In the genomic region with DNA sequence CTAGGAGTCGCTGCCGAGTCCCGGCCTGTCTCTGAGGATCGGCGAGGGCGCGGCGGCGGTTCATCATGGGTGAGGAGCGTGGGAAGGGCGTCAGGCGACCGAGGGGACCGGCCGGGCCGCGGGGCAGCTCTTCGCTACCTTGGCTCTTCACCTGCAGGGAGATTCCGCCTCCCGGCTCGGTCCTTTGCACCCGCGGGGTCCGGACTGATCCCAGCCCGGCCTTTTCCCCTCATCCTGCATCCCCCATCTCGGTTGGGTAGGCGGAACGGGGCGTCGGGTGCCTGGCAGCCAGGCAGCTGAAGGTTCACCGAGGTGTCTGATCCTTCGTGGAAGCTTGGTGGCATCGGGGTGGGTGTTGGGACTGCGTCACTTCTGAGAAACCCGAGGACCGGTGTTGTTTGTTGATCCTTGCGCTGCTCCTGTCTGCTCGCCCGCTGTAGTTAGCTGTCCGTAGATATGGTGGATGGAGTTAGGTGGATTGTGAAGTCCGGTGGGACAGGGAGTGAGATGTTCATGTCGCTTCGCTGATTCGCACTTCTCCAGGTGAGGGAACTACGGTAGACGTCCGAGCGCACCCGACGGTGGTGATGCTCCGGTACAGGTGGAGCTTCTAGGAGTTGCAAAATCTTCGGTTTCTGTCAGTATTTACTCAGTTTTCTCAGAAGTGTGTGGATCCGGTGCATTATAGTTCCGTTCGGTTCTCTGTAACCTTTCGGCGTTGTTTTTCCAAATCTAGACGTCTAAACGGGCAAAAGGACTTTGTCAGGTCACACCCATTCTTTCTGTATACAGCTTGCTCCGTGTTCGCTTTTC, we compare ENCODE assay signal across 8 mouse cellular contexts. TPM values are rescaled to one million over a fixed set of nuclear protein-coding genes. Genes with fewer than 3 reads are reported as not detected.
A peak's percentile ranks its signal among the peaks of the same experiment; 100 is the strongest.
DNase-seq lines count a peak whose midpoint lies in the region; ATAC-seq and TF ChIP-seq lines count a peak whose summit lies in the region.

No protein-coding gene starts in this region.

- intact Hi-C loops in left cerebral cortex, adult 2 months (cut with DNase I): loop anchor here (2.0 to 5.0 kb wide), 3 partner anchors 109 to 353 kb away; a partner anchor contains a TSS

- peak overlapping the region; percentile 95 for H3K9ac ChIP-seq in forebrain, embryonic 13.5 days
- peak overlapping the region; percentile 91 for H3K9ac ChIP-seq in liver, embryonic 12.5 days

- TF ChIP-seq CTCF in left cerebral cortex, adult 2 months (IDR thresholded peaks at IDR 0.05): no peak; the same call in 1 of the 2 replicates
- TF ChIP-seq CTCF in small intestine, adult 2 months (IDR thresholded peaks at IDR 0.05; ENCODE audit: extremely low read depth, insufficient read length, insufficient replicate concordance, low read depth, low read length): no peak

- peak overlapping the region; percentile 95 for H3K4me2 ChIP-seq in forebrain, embryonic 13.5 days
- peak overlapping the region; percentile 92 for H3K4me2 ChIP-seq in liver, embryonic 12.5 days

- no peak; the same call in 1 of the 2 replicates for ATAC-seq in forebrain, embryonic 13.5 days
- ATAC-seq in liver, embryonic 12.5 days: peak; percentile 25

- 0 out of 2 replicates have a peak, but pooled peaks cover 5% of the 10 kb centered on the region for H3K36me3 ChIP-seq in forebrain, embryonic 13.5 days (ENCODE audit: poor library complexity, severe bottlenecking)
- H3K36me3 ChIP-seq in liver, embryonic 12.5 days: peaks cover 16% of the 10 kb centered on the region
- H3K36me3 ChIP-seq in small intestine, adult 2 months (ENCODE audit: control insufficient read depth, insufficient read depth, low read length): peaks cover 8% of the 10 kb centered on the region; the same call in 1 of the 2 replicates

- peak overlapping the region; percentile 98 for H3K4me3 ChIP-seq in left cerebral cortex, adult 2 months
- peak overlapping the region; percentile 98 for H3K4me3 ChIP-seq in forebrain, embryonic 13.5 days
- H3K4me3 ChIP-seq in liver, embryonic 12.5 days: peak overlapping the region; percentile 77
- H3K4me3 ChIP-seq in small intestine, adult 2 months (ENCODE audit: low read depth, low read length): peak overlapping the region; percentile 84

- no peaks in the 10 kb centered on the region for H3K27me3 ChIP-seq in forebrain, embryonic 13.5 days
- H3K27me3 ChIP-seq in liver, embryonic 12.5 days (replicated peaks): 0 out of 2 replicates have a peak, but pooled peaks cover 4% of the 10 kb centered on the region
- no peaks in the 10 kb centered on the region for H3K27me3 ChIP-seq in small intestine, adult 2 months (ENCODE audit: control insufficient read depth, insufficient read depth, low read length)

- WGBS in forebrain, embryonic 13.5 days: 2% methylated on average over 61 of the region's 61 CpGs
- WGBS in liver, embryonic 12.5 days (ENCODE audit: insufficient replicate concordance): 1% methylated on average over 61 of the region's 61 CpGs
- under 1% methylated on average over 61 of the region's 61 CpGs for WGBS in small intestine, adult 2 months

- peaks cover 17% of the 10 kb centered on the region for H3K4me1 ChIP-seq in forebrain, embryonic 13.5 days
- peaks cover 15% of the 10 kb centered on the region for H3K4me1 ChIP-seq in liver, embryonic 12.5 days
- H3K4me1 ChIP-seq in small intestine, adult 2 months (ENCODE audit: control insufficient read depth, insufficient read depth, insufficient read length, low read length): peaks cover 5% of the 10 kb centered on the region

- no peak for TF ChIP-seq POLR2A in small intestine, adult 2 months (IDR thresholded peaks at IDR 0.05; ENCODE audit: low read depth, low read length)

- no peaks in the 10 kb centered on the region for H3K9me3 ChIP-seq in forebrain, embryonic 13.5 days (replicated peaks)
- H3K9me3 ChIP-seq in liver, embryonic 12.5 days (replicated peaks): no peaks in the 10 kb centered on the region

- no peak for DNase-seq in left cerebral cortex, adult 2 months (ENCODE audit: extremely low spot score in 1 of 2, low spot score in 2 of 2)
- no peak for DNase-seq in left cerebral cortex, adult 11 months (ENCODE audit: low spot score)
- peak; percentile 24 for DNase-seq in adipocyte (ENCODE audit: low spot score)
- DNase-seq in yolk sac, embryonic 10.5 days (ENCODE audit: low spot score): no peak
- no peak for DNase-seq in kidney, postnatal 25 days

- H3K27ac ChIP-seq in left cerebral cortex, adult 2 months: peak overlapping the region; percentile 97
- H3K27ac ChIP-seq in forebrain, embryonic 13.5 days: peak overlapping the region; percentile 44; the same call in 1 of the 2 replicates
- no peak overlapping the region; the same call in none of the 2 replicates for H3K27ac ChIP-seq in liver, embryonic 12.5 days
- H3K27ac ChIP-seq in small intestine, adult 2 months (ENCODE audit: insufficient read depth, low read depth, low read length): peak overlapping the region; percentile 78

RNA-seq across cellular contexts. Expression of a gene that starts 1.0 kb away (rescaled TPM):
- total RNA-seq in left cerebral cortex, adult 2 months (2021): 100 to 1,000 TPM; 124 to 134 TPM
- 143 and 144 TPM in 2 replicates for polyA plus RNA-seq in forebrain, embryonic 13.5 days (2015; fragmentation: Nextera tagmentation; extraction: Ambion mirVana)
- 75.3 and 77.7 TPM in 2 replicates for polyA plus RNA-seq in liver, embryonic 12.5 days (2016; fragmentation: Nextera tagmentation; extraction: Ambion mirVana)
- polyA plus RNA-seq in small intestine, adult 2 months (2012; rRNA removed): 7.0 and 9.5 TPM in 2 replicates

RNA-seq across cellular contexts. Expression of a gene that starts 46.9 kb away (rescaled TPM):
- not detected for total RNA-seq in left cerebral cortex, adult 2 months (2021)
- polyA plus RNA-seq in forebrain, embryonic 13.5 days (2015; fragmentation: Nextera tagmentation; extraction: Ambion mirVana): not detected in 2 replicates
- polyA plus RNA-seq in liver, embryonic 12.5 days (2016; fragmentation: Nextera tagmentation; extraction: Ambion mirVana): 3.5 and 5.8 TPM in 2 replicates
- not detected in 2 replicates for polyA plus RNA-seq in small intestine, adult 2 months (2012; rRNA removed)
